Mouse (Mus musculus): Measurements from ENCODE around the gene Trpm8. TPM values are rescaled to one million over a fixed set of nuclear protein-coding genes. Genes with fewer than 3 reads are reported as not detected.

Trpm8 gene
- total RNA-seq, 2 experiments from 2014 or later, result not detected

DNA sequence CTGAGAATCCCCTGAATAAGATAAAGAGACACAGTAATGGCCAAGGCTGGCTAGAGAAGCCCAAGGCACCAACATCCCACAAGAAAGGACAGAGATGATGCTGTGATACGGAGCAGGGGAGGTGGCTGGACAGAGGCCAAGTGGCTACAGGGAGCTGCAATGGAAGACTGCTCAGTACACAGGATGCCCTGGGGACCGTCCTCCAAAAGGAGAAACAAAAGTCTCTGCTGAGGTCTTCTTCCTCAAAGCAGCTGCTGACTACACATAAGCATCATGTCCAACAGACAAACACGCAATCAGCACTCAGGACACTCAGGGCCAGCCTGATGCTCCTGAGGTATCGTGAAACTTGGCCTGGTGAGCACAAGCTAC is 12.6 kb upstream of the Trpm8 start:
- DNase-seq, result no peak

DNA sequence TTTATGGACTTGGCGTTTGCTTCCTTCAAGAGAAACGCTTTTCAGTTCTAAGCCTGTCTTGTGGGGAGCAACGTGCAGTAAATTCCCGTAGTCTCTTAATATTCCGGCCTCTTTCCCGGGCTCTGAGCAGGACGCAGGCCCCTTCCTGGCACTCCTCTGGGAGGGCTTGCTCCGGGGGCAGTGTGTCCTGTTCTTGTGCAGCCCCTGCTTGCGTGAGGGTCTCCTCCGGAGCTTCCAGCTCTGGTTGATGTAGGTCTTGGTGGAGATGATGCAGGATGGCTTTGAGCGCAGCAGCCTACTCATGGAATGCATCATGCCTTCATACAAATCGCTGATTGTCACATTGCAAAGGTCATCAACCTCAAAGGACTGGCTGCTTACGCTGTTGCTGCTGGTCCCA is 11.3 kb upstream of the Trpm8 start:
- DNase-seq, result no peak

DNA sequence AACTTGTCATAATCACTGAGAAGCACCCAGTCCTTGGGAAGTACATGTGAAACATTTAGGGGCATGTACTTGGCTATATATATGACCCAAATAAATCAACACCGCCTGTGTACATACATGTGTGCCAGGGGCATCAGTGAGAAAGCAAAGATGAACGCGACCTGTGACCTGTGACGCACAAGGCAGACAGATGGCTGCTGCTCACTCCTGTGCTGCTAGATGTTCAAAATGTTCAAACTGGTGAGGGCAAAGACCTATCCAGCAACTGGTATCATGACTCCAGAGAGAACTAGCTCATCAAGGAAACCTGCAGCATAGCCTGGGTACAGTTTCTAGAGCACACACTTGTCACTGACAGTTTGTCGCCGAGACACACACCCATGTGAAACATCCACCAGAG is 10.0 kb upstream of the Trpm8 start:
- no peak for DNase-seq

DNA sequence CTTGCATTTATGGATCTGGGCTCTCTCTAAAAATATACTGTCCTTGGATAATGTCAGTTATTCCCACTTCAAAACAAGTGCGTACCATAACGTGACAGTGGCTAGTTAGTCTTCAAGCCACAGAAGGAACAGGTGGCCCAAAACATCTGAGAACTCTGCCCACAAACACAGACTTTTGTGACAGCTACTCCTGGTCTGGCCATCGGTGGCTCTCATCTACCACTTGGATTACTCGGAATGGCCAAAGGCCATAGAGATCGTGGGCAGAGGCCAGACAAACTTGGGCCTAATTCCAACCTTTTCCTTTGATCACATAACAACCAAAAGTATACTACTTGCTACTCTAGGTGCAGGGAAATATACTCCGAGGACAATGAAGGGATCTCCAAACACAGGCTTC is 9.4 kb upstream of the Trpm8 start:
- DNase-seq, result no peak

DNA sequence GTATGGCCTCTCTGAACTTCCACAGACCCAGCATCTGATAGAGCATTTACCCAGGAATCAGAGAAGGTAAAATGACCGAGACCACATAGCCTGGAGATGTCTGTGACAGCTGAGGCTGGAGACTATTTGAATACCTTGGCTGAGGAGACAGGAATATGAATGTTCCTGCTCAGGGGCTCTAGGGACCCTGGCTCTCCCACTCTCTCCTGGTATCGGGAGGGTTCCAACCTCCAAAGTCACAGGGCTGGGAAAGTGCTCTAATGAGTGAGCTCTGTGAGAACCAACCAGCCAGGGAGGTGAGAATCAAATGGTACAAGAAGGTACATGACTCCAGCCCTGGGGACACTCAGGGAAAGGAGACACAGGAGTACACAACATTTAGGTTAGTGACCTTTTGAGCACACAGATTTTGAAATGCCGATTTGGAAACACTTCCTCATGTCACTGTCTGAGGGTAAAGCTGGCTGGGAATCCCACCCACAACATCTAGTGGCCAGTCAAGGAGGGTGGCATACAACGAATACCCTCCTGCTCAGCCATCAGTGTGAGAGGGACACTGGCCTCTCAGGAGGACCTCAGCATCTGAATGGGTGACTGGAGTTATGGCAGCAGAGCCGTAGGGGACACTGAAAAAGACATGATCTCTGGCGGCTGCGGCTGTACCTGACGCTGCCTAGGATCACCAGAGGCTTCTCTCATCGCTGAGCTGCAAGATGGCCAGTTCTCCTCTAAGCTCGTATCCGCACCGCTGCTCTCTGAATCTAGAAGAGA is 7.7 kb upstream of the Trpm8 start:
- DNase-seq, result no peak

DNA sequence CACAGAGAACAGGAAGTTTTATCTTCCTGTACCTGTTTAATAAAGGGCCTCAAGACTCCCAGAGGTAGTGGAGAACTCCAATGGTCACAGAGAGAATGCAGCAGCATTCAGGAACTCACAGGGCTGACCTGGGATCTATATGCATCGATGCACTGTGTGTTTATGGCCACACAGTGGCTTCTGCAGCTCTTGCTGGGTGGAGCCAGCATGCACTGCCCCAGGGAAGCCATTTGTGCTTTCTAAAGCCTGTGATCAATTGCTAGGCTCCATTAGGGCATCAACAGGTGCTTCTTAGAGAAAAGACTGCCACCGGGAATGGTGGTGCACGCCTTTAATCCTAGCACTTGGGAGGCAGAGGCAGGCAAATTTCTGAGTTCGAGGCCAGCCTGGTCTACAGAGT is 4.6 kb upstream of the Trpm8 start:
- DNase-seq, result peak in 1 of 2 experiments; percentile 9

DNA sequence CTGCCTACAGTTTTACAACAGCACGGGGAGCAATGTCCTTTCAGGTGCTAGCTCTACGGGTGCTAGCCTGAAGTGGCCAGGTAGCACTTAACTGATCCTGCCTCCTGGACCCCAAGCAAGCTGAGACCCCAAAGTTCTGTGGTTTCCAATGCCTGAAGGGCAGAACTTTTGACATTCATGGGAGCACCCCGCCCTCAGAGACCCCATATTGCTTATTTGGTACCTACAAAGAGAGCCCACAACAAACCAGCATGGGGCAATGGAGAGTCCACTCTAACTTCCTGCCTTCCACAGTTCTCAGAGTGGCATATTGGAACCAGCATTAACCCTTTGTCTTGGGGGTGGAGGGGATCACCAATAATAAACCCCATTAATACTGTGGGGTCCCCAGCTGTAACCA is 4.1 kb upstream of the Trpm8 start:
- DNase-seq, result peak in 1 of 2 experiments; percentile 14

DNA sequence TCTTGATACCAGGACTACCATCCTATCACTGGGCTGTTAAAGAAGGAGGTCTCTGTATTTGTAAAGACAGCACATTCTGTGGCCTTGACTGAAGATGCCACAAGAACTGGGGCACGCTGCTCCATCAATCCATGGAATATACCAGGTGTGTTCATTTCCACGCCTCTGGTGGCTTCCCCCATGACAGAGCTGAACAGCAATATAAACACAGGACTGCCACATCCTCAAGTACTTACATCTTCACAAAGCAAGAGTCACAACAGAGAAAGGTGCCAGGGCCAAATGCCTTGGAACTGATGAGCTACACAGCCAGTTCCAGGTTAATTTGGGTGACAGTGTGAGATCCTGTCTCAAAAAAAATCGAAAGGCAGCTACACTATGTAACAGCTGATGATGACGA is 3.6 kb upstream of the Trpm8 start:
- peak in 1 of 2 experiments; percentile 14 for DNase-seq

DNA sequence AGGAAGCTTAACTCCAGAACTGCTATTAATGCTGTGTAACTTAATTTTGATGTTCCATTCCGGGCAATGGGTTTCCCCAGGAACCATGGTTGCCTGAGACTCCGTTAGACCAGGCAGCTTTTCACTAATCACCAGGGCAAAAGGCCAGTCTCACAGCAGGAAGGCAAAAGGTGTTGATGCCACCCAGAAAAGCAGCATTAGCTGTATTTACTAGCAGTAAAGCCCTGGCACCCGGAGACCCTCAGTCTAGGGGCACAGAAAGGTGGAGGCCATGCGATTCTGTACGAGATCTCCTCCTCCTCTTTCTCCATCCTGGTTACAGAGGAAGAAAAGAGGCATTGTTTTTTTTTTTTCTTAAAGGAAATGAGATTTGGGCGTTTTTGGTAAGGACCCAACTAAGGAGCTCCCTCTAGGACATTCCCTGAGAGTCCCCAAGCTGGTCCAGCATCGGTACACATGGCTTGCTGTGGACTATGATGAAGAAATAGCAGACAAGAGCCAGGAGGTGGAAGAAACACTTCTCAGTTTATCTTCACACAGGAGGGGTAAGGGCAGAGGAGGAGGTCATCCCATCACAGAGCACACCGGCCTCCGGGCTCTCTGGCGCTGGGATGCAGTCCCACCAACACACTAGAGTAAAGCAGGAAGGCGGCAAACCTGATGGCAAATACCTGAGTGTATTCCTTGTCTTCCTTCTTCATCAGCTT is 2.9 kb upstream of the Trpm8 start:
- peak in 1 of 2 experiments; percentile 26 for DNase-seq

DNA sequence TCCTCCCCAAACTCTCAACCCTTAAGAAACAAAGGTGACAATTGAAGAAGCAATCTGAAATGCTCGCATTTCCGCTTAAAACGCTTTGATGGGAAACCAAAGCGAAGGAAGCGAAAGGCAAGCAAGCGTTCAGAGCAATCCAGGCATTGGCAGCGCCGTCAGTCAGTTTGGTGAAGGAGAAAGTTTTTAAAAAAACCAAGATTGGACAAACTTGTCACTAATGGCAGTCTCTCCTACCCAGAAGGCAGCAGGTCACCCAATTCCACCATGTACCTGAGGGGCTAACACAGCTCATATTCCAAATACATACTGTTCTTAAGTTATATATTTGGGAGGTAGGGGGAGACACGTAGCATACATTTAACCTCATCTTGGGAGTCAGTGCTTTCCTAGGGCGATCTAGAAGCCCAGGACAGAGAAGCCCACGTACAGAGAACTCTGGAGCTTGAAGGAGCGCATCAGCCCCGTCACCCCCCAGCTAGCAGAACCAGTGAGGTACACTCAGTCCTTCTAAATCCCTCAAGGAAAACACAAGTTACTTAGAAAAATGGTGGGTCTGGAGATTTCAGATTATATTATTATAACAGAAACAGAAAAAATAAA is 2.3 kb upstream of the Trpm8 start:
- peak in 1 of 2 experiments; percentile 13 for DNase-seq

DNA sequence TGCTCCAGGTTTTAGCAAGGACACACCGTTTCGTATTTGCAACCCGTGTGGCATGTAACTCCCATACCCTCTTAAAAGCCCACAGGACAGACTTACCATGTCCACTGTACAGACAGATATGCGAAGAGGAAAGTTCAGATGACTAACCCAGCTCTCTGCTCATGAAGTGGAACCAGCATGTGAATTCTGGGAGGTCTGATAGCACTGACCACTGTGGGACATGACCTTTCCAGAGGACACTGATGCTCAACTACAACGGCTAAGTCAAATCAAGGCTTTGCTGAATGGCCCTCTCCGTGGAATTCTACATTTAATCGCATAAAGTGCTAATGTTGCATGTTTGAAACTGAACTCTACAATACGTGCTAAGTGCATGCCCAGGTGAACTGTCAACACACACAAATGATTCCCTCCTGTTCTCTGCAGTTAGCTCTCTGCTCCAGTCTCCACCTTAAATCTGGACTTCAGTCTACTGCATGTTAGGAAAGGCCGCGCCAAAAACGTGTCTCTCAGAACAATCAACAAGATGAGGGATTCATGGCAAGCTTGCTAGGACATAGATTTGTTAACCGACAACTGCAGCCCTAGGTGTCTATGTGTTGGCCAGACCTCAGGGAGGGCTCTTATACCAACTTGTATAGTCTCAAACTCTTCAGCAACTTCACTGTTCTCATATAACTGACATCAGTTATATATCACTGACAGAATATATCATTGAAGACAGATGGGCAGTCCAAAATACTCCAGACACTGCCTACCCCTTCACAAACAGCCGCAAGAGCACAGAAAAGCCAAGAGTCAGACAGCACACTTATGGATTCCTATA is 1.6 kb upstream of the Trpm8 start:
- peak in 1 of 2 experiments; percentile 33 for DNase-seq

DNA sequence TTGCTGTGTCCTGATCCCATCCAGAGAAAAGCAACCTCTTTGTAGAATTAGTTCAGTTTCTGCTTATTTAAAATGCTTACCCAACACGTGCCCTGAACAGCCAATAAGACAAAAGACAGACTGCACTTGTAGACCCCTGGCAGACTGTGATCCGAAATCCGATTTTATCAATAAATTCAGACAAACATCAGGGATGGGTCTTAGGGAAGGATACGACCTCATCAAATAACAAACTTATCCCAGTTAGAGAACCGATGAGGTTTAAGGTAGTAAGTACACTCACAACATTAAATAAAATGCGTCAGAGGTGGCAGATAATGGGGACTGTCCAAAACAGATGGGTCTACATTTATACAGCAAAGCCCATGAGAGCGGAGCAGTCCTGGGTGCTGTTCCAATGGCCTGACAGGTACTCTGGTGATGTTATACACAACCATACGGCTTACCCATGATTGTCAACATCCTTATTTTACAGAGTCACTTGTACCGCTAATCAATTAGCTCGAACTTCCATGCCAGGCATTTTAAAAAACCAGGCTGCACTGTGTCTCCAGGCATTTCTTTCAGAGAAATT is 850 bp upstream of the Trpm8 start:
- no peak for DNase-seq

DNA sequence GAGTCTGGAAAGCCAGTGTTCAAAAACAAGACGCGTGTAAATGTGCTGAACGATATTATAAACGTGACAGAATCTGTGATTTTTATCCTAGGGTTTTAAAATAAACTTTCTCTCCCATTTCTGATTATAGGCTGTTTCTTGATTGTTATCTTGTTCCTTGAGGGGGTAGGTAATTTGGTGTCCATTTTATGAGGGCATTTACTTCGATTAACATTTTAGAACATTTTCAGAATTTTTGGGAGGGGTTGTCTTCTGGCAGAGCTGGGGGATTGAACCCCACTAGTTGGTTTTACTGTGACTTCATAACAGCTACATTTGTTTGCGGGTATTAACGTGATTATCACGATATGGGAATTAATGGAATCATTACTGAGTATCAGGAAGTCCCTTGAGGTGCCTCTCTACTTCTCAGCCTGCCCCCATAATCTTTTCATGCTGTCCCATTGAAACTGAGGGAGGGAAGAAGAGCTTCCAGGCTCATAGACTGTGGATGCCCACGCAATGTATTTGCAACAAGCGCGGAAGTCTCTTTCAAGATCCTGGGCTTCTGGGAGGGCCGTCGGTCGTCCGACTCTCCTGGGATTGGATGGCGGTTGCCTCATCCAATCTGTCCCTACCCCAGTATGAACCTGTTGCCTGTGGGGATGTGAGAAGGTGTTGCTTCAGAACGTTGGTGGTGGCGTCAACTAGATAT is 504 bp downstream of the Trpm8 start:
- DNase-seq, result no peak

DNA sequence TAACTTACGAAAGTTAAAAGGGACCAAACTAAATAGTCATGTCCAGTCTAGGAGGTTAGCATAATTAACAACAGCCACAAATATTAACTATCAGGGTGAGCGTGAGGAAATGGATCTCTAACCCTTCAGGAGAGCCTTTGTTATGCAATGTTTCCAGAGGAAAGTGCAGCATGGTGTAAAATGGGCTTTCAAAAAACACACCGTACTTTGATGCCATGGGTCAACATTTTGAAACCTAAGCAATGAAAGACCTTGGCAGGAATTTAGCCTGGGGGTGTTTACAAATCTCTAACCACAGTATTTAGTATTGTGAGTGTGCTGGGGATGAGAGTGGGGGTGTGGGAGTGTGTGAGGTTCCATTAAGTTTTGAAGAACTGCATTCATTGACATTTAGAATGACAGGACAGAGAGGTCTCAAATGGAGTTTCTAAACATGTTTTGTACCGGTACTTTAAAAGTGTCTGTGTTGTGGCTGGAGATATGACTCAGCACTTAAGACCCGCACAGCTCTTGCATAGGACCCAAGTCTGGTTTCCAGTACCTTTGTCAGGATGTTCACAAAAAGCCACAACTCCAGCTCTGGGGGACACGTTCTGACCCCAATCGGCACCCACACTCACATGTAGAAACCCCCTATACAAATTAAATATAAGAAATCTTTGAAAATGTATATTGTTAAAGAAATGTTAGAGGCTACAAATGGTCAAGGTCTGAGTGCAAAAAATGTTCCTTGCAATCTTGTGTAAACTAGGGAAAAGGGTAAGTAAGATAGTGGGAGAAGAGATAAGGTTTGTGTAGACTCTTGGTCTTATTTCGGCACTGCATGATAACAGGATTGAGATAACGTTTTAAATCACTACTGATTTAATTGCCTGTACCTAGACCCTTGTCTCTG is 1.9 kb downstream of the Trpm8 start:
- peak in 1 of 2 experiments; percentile 35 for DNase-seq

DNA sequence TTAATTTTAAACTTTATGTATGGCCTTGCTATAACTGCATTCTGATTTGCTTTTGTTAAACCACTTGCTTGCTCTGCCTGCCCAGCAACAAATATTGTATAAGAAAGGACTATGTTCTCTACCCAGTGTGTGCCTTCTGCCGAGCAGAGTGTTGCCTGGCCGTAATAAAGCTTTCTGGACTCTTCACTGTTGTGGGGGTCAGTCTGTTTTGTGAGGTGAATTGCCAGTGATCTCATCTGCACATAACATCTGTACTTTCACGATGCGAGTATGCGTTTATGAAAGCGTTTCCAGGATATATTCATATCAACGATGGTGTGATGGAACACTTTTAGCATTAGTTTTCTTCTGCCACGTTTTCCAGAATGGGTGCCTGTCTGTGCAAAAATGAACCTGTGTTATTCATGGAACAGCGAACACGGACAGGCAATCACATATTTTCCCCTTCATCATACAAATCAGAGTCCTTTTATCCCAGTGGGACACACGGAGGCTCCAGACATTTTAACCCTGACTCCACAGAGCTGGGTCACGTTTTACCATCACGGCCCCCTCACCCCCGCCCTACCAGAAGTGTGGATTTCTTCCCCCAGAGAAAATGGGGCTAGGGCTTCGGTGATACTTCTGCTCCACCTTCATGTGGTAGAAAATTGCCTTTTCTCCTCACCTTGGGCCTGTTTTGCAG is 2.7 kb downstream of the Trpm8 start:
- DNase-seq, result peak in 1 of 2 experiments; percentile 26

DNA sequence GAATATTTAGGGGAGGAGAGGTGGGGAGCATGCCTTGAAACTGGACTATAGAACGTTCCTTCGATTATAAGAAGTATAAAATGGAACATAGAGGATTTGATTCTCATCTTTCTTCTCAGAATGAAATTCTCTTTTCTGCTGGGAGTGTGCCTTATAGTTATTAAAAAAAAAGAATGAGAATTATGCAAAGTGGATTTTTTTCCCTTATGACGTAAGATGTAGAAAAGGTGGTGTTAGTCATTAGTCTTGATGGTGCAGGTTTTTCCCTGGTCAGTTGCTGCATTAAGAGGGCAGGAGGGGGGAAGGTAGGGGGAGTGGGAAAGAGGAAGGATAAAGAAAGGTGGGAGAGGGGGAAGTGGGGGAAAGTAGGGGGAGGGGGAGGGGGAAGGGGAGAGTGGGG is 4.8 kb downstream of the Trpm8 start:
- no peak for DNase-seq

DNA sequence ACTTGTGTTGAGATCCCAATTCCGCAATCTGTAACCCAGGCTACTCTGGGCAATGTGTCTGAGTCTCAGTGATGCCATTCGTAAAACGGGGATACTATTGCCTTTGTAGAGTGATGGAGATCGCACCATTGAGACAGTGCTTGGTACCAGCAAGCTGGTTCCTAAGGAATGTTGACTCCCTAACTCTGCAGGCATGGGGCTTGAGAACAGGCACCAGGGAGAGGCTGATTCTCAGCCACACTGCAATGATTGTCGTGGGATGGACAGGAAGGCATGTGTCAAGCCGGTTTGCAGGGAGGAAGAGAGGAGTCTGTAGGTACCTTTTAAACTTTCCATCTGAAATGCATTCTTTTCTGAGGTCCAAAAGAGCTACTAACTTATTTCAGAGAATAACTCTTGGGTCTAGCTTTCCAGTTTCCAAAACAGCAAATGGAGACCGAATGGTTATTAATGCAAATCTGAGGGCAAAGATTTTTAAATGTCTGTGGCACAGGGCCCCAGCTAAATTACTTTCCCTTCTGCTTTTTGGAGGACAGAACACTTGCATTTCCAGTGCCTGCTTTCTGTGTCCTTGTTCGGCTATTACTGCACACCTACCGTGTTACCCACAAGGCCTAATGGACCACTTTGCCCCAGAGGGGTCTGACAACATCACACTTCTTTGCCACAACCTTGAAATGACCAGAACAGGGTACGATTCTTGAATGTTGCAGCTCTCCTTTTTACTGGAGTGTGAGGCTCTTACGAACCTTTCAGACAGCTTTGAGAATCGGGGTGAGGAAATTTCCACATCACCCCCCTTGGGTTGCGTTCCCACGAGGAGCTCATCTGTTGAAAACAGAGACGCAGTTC is 6.1 kb downstream of the Trpm8 start:
- DNase-seq, result no peak

DNA sequence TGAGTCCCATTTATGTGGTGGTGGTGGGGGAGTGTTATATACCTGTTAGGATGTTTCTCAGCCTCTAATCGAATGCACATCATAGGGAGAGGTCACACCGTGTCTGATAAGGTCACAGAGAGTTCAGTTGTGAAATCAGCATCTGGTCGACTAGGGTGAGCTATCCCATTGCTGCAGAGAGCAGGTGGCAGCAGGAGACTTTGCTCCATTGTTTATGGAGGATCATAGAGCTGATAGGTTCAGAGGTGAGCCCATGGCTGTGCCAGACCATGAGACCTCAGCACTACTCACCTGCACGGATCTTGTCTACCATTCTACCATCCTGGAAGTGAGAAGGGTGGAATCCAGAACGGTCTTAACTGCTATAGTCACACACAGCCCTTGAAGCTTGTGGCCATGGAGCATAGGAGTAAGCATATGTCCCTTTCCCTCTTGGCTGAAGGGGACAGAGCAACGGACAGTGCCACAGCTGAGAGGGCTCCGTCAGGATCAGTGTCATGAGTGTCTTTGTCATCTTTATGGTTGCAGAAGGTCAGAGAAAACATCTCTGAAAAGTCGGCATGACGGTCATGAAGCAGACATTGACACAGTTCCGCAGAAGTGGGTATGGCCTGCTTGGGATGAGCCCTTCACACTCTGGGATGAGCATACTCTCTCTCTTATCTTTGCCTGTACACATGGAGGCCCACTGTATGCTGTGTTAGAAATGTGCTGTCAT is 6.9 kb downstream of the Trpm8 start:
- DNase-seq, result no peak

All from heart, adult 18-20 months (tissue).